Mouse (Mus musculus) embryonic facial prominence, embryonic 10.5 days (tissue): ENCODE measurements around the gene Gria1. TPM values are rescaled to one million over a fixed set of nuclear protein-coding genes. Genes with fewer than 3 reads are reported as not detected.

ENCODE experiments used
- DNase-seq: peaks from one replicate; pipeline ENCODE4 v3.0.0-alpha.2; 2017; ENCODE audit warnings: low spot score
- H3K27ac ChIP-seq: fragments of 300-500 bp; sonication (generic); replicated peaks from 2 replicates; pipeline ENCODE4 v1.5.1; 2016; ENCODE audit warnings: mild to moderate bottlenecking
- H3K27me3 ChIP-seq: fragments of 300-500 bp; sonication (generic); replicated peaks from 2 replicates; pipeline ENCODE4 v1.6.1; 2016; ENCODE audit warnings: low read depth, mild to moderate bottlenecking; ENCODE audit not compliant: poor library complexity, severe bottlenecking
- H3K36me3 ChIP-seq: fragments of 300-500 bp; sonication (generic); replicated peaks from 2 replicates; pipeline ENCODE4 v1.6.1; 2016; ENCODE audit warnings: mild to moderate bottlenecking, moderate library complexity
- H3K4me1 ChIP-seq: fragments of 300-500 bp; sonication (generic); 2 replicates; pipeline ENCODE4 v1.6.1; 2016
- H3K4me3 ChIP-seq: fragments of 300-500 bp; sonication (generic); 2 replicates; pipeline ENCODE4 v1.5.1; 2016; ENCODE audit warnings: mild to moderate bottlenecking, moderate library complexity
- H3K9me3 ChIP-seq: fragments of 300-500 bp; sonication (generic); 2 replicates; pipeline ENCODE4 v1.6.1; 2016; ENCODE audit warnings: mild to moderate bottlenecking
- WGBS: fragments of 180-500 bp; shearing (Covaris S2); methylation state at CpG from one replicate; pipeline ENCODE4 v1.1.7; 2016; 5-methylcytosine and 5-hydroxymethylcytosine counted together
- polyA plus RNA-seq: library from polyadenylated mRNA; unstranded; fragments of >200 nt; fragmentation: Nextera tagmentation; extraction: Ambion mirVana; gene quantifications from 2 replicates; pipeline ENCODE4 v1.2.1, GENCODE M21; 2016

Gene Gria1
- polyA plus RNA-seq, 1 experiment from 2014 or later, result 1.1 TPM

DNA sequence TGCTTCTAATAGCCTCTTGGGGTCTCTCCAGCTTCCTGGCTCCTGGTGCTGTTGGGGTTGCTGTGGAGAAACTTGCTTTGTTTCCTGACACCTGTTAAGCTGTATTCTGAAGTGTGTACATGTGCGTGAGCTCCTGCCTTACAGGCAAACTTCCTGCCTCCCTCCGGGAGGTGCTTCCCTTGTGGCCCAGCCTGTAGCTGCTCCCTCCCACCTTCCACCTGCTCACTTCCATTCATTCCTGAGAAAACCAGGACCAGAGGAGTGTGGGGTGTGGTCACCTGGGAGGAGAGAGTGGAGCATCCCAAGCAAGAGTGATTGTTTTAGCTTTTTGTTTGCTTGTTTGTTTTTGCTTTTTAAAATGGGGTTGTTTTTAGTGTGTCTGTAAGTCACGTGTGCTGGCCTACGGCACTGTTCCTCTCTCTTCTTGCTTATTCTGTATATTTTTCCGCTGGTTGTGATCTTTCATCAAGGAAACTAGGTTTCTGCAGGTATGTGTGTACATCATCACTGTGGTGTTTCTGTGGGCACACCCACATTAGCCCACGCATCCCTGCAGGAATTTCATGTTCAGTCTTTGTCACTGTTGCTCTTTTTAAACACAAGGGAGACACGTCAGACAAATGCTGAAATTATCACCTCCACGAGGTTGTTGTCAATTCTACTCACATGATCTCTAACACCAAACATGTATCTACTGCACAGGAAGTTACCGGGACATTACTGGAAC, 2.4 kb downstream of the Gria1 start:
- H3K27ac ChIP-seq, result no peak overlapping the region
- no peaks in the 10 kb centered on the region for H3K9me3 ChIP-seq
- no peaks in the 10 kb centered on the region for H3K36me3 ChIP-seq
- H3K4me1 ChIP-seq, result peaks cover 36% of the 10 kb centered on the region
- no peak overlapping the region for H3K4me3 ChIP-seq
- no peak for DNase-seq
- 73% methylated on average over 9 of the region's 9 CpGs for WGBS
- peaks cover 45% of the 10 kb centered on the region for H3K27me3 ChIP-seq

DNA sequence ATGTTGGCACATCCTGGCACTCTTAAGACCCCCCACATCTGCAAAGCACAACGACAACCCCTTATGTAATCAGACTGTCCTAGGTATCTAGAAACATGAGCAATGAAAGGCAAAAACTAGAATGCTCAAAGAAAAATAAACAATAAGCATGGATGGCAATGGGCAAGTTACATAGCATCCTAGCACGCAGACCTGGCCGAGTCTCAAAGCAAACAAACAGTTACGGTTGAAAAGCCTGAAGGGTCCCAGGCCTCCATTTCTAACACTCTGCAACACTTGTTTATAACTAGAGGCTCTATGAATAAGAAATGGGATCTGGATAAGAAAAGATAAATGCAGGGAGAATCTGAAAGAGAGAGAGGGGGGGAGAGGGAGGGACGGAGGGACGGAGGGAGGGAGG, 3.2 kb downstream of the Gria1 start:
- peaks cover 40% of the 10 kb centered on the region for H3K27me3 ChIP-seq
- H3K4me3 ChIP-seq, result no peak overlapping the region
- whole genome bisulfite sequencing, result 77% methylated on average over 6 of the region's 6 CpGs
- DNase-seq, result no peak
- no peaks in the 10 kb centered on the region for H3K9me3 ChIP-seq
- no peaks in the 10 kb centered on the region for H3K36me3 ChIP-seq
- no peak overlapping the region for H3K27ac ChIP-seq
- peaks cover 36% of the 10 kb centered on the region for H3K4me1 ChIP-seq

DNA sequence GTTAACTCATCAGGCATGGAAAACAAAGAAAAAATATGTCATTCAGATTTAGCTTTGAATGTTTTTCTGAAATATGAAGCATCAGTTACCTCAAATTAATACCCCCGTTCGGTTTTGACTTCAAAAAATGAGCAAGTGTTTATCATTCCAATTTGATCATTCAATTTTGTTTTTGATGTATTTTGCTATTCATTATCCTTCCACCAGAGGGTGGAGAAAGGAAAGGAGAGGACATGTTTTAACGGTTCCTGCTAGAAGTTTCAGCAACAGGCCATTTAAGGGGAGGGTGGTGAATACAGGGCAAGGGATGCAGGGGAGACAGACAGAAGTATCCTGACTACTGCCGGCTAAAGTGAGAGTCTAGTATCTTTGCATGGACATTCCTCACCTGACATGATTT, 7.3 kb downstream of the Gria1 start:
- peaks cover under 1% of the 10 kb centered on the region; the same call in 1 of the 2 replicates for H3K27me3 ChIP-seq
- no peaks in the 10 kb centered on the region for H3K9me3 ChIP-seq
- WGBS, result 77% methylated on average over 4 of the region's 4 CpGs
- DNase-seq, result no peak
- H3K27ac ChIP-seq, result no peak overlapping the region
- H3K36me3 ChIP-seq, result no peaks in the 10 kb centered on the region
- H3K4me3 ChIP-seq, result no peak overlapping the region
- peaks cover 7% of the 10 kb centered on the region for H3K4me1 ChIP-seq

DNA sequence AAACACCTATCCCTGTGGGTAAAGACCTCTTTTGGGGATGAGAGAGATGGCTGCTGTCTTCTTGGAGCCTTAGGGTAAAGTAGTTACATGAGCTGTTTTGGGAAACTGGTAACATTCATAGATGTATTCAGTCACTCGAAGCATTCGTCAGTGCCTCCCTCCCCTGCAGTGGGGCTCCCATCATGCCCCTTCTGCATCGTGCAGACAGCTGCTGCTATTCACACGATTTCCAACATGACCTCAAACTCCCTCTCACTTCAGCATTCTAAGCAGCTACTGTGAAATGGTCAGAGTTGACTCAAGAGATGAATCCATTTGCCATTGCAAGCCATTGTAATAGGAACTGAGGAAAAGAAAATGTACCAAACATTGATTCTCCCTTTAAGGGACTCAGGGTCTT, 11.2 kb downstream of the Gria1 start:
- no peaks in the 10 kb centered on the region for H3K9me3 ChIP-seq
- 74% methylated on average over 4 of the region's 4 CpGs for WGBS
- DNase-seq, result no peak

DNA sequence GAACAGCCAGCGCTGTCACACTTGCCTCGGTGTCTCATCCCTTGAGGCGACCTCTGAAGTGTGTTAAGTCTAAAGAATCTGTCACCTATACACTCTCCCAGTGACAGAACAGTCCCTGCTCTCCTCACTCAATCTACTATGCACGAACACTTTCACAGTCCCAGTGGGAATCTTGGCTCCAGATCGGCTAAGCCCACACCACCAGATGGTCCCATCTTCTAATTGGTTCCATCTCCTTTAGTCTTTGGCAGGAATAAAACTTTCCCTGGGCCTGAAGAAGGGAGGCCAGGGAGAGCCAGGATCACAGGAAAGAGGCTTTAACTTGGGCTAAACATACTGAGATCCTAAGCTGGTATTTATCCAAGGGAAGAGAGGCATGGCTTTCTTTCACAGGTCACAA, 19.3 kb downstream of the Gria1 start:
- DNase-seq, result no peak
- 69% methylated on average over 5 of the region's 5 CpGs for WGBS

More for the DNA sequence above, 11.2 kb downstream of the Gria1 start:
- H3K36me3 ChIP-seq, result no peaks in the 10 kb centered on the region
- no peaks in the 10 kb centered on the region for H3K27me3 ChIP-seq
- no peaks in the 10 kb centered on the region for H3K4me1 ChIP-seq
- no peak overlapping the region for H3K27ac ChIP-seq
- no peak overlapping the region for H3K4me3 ChIP-seq

DNA sequence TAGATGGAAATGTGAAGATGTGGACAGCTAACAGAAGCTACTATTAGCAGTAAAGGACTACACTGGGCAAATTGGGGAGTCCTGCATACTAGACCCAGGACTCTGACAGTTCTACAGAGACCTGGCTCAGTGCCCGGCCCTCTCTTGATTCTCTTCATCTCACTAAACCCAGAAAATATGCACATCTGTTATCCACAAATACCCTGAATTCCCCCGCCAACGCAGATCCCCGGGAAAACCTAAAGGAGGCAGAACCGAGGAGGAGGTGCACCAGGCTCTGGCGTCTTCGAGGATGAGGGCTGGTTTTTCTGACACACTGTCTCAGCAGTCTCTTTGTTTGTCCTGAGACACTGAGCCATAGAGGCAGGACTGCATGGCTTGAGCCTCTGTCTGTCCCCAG, 27.6 kb downstream of the Gria1 start:
- H3K27ac ChIP-seq, result no peak overlapping the region
- no peaks in the 10 kb centered on the region for H3K27me3 ChIP-seq
- 62% methylated on average over 7 of the region's 7 CpGs for WGBS
- H3K9me3 ChIP-seq, result no peaks in the 10 kb centered on the region
- DNase-seq, result no peak
- H3K4me1 ChIP-seq, result no peaks in the 10 kb centered on the region
- H3K36me3 ChIP-seq, result no peaks in the 10 kb centered on the region
- H3K4me3 ChIP-seq, result no peak overlapping the region

More for the DNA sequence above, 19.3 kb downstream of the Gria1 start:
- Histone ChIP-seq H3K4me1 (no peaks in the 10 kb centered on the region), H3K4me3 (no peak overlapping the region), H3K27ac (no peak overlapping the region), H3K9me3 (no peaks in the 10 kb centered on the region), H3K27me3 (no peaks in the 10 kb centered on the region), H3K36me3 (no peaks in the 10 kb centered on the region)

DNA sequence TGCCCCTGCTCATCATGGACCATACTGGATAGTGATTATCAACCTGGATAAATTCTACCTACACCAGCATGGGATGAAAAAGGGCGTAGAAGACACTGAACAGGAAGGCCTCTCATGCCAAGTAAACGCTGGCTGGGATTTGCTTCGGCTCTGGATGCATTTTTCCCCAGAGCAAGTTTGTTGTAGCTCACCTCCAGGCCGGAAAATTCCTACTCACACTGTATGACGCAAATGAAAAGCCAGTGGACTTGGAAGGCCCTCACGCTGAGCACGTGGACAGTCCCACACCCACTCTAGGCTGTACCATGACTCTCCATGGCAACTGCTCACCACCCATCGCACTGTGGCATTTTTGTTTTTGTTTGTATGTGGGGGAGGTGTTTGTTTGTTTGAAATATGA, 28.1 kb downstream of the Gria1 start:
- H3K27me3 ChIP-seq, result no peaks in the 10 kb centered on the region
- H3K4me3 ChIP-seq, result no peak overlapping the region
- WGBS, result 87% methylated on average over 8 of the region's 8 CpGs
- H3K9me3 ChIP-seq, result no peaks in the 10 kb centered on the region
- no peak for DNase-seq
- no peaks in the 10 kb centered on the region for H3K4me1 ChIP-seq
- H3K27ac ChIP-seq, result no peak overlapping the region
- no peaks in the 10 kb centered on the region for H3K36me3 ChIP-seq

DNA sequence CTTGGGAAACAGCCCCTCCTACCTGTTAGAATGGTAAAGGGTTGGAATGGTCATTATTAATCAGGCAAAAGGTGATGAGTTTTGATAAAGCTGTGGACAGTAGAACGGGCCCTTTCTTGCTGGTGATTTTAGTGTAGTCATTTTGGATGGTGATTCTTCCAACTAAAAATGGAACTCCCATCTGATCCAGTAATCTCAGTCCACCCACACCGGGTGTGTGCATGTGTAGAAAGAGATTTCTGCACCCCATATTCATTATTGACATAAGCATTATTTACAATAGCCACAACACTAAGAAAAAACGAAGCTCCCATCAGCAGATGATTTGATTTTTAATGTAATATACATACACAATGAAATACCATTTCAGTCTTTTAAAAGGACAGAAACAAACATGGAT, 30.9 kb downstream of the Gria1 start:
- Histone ChIP-seq H3K9me3 (no peaks in the 10 kb centered on the region), H3K4me1 (no peaks in the 10 kb centered on the region), H3K36me3 (no peaks in the 10 kb centered on the region), H3K4me3 (no peak overlapping the region), H3K27me3 (no peaks in the 10 kb centered on the region), H3K27ac (no peak overlapping the region)
- no peak for DNase-seq
- 85% methylated on average over 3 of the region's 3 CpGs for WGBS

DNA sequence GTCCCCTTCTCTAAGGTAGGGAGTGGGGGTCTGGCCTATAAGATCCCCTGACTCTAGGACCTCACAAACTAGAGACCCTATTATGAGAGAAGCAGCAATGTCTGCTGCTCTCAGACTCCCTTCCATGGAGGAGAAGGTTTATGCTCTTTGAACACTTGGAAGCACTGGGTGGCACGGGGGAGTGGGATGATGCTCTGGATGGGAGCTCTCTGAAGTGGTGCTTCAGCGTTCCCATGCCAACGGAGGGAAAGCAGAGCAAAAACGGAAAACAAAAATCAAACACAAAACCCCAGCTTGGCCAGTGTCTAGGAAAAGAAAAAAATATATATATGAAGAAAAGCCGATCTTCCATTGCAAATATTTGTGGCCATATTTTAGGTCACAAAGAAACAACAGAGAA, 33.0 kb downstream of the Gria1 start:
- Histone ChIP-seq H3K4me3 (no peak overlapping the region), H3K27me3 (no peaks in the 10 kb centered on the region), H3K4me1 (no peaks in the 10 kb centered on the region), H3K36me3 (no peaks in the 10 kb centered on the region), H3K9me3 (no peaks in the 10 kb centered on the region), H3K27ac (no peak overlapping the region)
- WGBS, result 73% methylated on average over 5 of the region's 5 CpGs
- DNase-seq, result no peak

DNA sequence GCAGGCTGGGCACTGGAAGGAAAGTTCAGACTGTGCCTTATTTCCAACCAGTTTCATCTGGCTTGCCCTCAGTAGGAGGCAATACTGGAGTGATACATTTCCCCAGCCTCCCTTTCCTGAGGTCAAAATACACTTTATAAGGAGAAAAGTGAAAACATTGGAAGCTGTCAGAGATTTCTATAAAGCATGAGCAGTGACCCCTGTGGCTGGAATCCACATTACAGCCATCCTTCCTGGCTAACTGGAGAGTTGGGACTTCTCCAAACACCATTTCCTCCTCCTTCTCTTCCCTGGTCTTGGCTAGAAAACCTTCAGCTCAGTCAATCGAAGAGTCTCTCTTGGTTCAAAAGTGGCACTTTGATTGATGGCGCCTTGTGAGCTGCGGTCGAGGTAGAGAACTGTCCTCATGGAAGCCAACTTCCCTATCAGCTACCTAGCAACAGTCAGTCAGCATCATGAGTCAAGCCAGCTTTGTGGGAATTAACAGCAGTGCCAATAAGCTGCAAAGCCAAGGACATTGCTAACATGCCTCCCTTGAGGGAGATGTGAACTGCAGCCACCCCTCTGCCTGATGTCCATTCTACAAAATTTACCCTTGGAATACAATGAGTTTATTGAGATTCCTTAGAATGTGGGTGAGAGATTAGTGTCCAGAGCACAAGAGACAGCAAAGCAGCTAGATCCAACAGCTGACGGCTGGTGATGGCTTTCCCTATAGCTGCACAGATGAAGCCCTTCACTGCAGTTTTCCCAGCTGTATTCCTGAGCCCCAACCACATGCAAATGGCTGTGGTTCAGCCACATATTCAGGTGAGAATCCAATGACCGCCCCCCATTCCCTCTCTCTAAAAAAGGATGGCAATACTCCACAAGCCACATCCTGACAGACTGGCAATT, 40.7 kb downstream of the Gria1 start:
- no peaks in the 10 kb centered on the region for H3K27me3 ChIP-seq
- no peak overlapping the region for H3K27ac ChIP-seq
- H3K36me3 ChIP-seq, result no peaks in the 10 kb centered on the region
- H3K4me1 ChIP-seq, result no peaks in the 10 kb centered on the region; the same call in 1 of the 2 replicates
- DNase-seq, result no peak
- H3K9me3 ChIP-seq, result no peaks in the 10 kb centered on the region
- 87% methylated on average over 6 of the region's 6 CpGs for WGBS
- no peak overlapping the region for H3K4me3 ChIP-seq

DNA sequence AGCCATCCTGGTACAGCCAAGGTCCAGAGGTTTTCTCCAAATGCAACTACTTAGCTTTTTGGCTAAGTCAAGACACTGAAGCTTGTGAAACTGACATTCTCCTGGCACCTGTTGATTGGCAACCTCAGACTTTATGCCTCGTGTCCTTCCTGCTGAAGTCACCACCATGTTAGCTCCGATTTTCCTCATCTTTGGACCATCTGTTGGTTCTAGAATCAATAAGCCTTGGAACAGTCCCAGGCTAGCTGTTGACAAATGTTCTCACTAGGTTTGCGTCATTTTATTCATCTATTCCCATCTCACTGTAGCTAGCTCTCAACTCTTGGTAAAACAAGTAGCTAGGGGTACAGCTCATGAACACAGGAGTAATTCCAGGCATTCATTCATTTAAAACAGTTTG, 51.3 kb downstream of the Gria1 start:
- Histone ChIP-seq H3K27ac (no peak overlapping the region), H3K9me3 (no peaks in the 10 kb centered on the region), H3K4me3 (no peak overlapping the region), H3K36me3 (no peaks in the 10 kb centered on the region), H3K27me3 (no peaks in the 10 kb centered on the region), H3K4me1 (no peaks in the 10 kb centered on the region)
- no peak for DNase-seq
- WGBS, result 87% methylated on average over 3 of the region's 3 CpGs

DNA sequence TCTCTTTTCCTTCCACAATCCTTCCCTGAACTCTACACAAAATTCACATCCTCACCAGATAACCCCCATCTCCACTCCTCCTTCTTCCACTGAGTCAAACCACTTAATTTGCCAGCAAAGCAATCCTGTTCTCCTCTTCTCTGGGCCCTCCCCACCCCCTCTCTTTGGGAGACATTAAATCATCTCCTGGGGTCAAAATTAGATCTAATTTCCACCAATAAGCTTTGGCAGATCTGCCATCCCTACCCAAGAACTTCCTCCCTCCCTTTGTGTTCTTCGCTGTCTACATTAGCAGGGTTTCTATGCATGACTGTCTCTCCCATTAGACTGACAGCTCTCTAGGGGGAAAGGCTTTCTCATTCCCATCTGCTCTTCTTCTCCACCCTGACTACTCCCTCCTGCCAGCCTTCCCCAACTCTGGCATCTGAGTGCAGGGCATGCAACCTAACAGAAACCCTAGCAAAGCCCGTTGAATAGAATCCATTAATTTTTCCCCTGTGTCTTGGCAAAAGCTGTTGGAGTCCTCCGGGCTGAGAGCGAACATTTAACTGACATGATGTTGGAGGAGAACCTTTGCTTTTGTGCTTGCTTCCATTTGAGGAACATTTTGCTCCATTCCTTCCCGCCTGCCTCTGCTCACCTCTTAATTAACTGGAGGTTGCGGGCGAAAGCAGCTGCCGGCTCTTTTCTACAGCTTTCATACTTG, 59.2 kb downstream of the Gria1 start:
- no peak for DNase-seq
- 84% methylated on average over 8 of the region's 8 CpGs for WGBS
- H3K36me3 ChIP-seq, result no peaks in the 10 kb centered on the region
- H3K27ac ChIP-seq, result no peak overlapping the region
- H3K4me1 ChIP-seq, result 0 out of 2 replicates have a peak, but pooled peaks cover 2% of the 10 kb centered on the region
- H3K9me3 ChIP-seq, result no peaks in the 10 kb centered on the region
- H3K4me3 ChIP-seq, result no peak overlapping the region
- H3K27me3 ChIP-seq, result no peaks in the 10 kb centered on the region
